Mouse (Mus musculus) cortical plate, adult 2 months (tissue): Measurements from ENCODE around the gene Mgll.

ENCODE experiments used
- CTCF ChIP-seq: fragments of 200-500 bp; IDR thresholded peaks from 2 replicates; pipeline ENCODE4 v1.5.1; 2011; ENCODE audit warnings: mild to moderate bottlenecking, control low read depth, low read length; ENCODE audit not compliant: insufficient read depth; ENCODE audit errors: extremely low read depth
- POLR2A ChIP-seq: fragments of 200-500 bp; IDR thresholded peaks from 2 replicates; pipeline ENCODE4 v1.6.1; 2011; ENCODE audit warnings: mild to moderate bottlenecking, low read length, control low read depth; ENCODE audit not compliant: insufficient read depth; ENCODE audit errors: extremely low read depth

GRCm38 (mm10) chr6:88713320-88713719 lies 10.9 kb upstream of the Mgll start:
- no peak for TF ChIP-seq CTCF
- no peak for TF ChIP-seq POLR2A
